Mouse (Mus musculus): ENCODE measurements around the gene Gm3633. TPM values are rescaled to one million over a fixed set of nuclear protein-coding genes. Genes with fewer than 3 reads are reported as not detected.
"Not testable (repeated sequence)": the region's sequence is repeated elsewhere in the genome, so short reads cannot be mapped to it uniquely, and the experiment has no call there.

The Gm3633 gene
- not detected in 2 replicates for polyA plus RNA-seq (2012; rRNA removed)
- not detected in 2 replicates for polyA plus RNA-seq (2014; fragmentation: Nextera tagmentation; extraction: Ambion mirVana)

GRCm38 (mm10) chr14:42641817-42642216 lies at the start of gene Gm3633:
Gene Gm3633, minus strand, starts transcription at chr14:42641917.
- H3K4me3 ChIP-seq (ENCODE audit: insufficient read depth in 1 of 2, low read depth in 2 of 2, low read length in 2 of 2); H3K27me3 ChIP-seq (ENCODE audit: control insufficient read depth, insufficient read depth, low read length); H3K4me2 ChIP-seq (ENCODE audit: low read depth); H3K9me3 ChIP-seq (ENCODE audit: control insufficient read depth, low read length); H3K27ac ChIP-seq; H3K4me1 ChIP-seq (replicated peaks; ENCODE audit: control insufficient read depth in 2 of 2, insufficient read depth in 2 of 2, low read length in 1 of 2); H3K36me3 ChIP-seq (replicated peaks; ENCODE audit: control insufficient read depth, insufficient read depth, low read depth); H3K9ac ChIP-seq (replicated peaks); ATAC-seq (ENCODE audit: insufficient read depth); DNase-seq (ENCODE audit: low read depth in 3 of 3, low spot score in 3 of 3): not testable (repeated sequence)
- no CpG with 5 or more reads among the region's 2 CpGs for WGBS (ENCODE audit: insufficient replicate concordance)

GRCm38 (mm10) chr14:42655638-42656037 lies 13.9 kb upstream of the Gm3633 start, which contains the start of gene Gm10378:
Gene Gm10378, plus strand, starts transcription at chr14:42655938.
- H3K9ac ChIP-seq (replicated peaks); H3K27me3 ChIP-seq (ENCODE audit: control insufficient read depth, insufficient read depth, low read length); DNase-seq (ENCODE audit: low read depth in 3 of 3, low spot score in 3 of 3); H3K27ac ChIP-seq; H3K4me2 ChIP-seq (ENCODE audit: low read depth); H3K4me3 ChIP-seq (ENCODE audit: insufficient read depth in 1 of 2, low read depth in 2 of 2, low read length in 2 of 2); H3K36me3 ChIP-seq (replicated peaks; ENCODE audit: control insufficient read depth, insufficient read depth, low read depth); ATAC-seq (ENCODE audit: insufficient read depth); H3K4me1 ChIP-seq (replicated peaks; ENCODE audit: control insufficient read depth in 2 of 2, insufficient read depth in 2 of 2, low read length in 1 of 2); H3K9me3 ChIP-seq (ENCODE audit: control insufficient read depth, low read length): not testable (repeated sequence)
- no CpG with 5 or more reads among the region's 1 CpGs for WGBS (ENCODE audit: insufficient replicate concordance)

DNA sequence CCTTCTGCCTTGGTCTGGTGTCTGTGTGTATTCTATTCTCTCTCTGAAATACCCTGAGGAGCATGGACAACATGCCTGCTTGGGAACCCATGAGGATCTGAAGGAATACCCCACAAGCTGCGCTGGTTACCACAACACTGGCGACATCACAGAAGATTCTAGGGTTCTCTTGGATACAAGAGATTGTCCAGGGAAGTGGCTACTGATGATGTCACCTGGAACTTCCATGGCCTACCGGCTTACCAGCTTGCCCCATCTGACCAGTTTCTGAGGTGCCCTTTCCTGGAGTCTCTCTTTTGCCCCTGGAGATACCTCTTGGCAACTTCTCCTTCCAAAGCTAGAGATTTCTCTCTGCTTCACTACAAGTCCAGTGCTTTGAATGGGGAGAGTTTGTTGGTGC lies 41.9 kb downstream of the Gm3633 start, which contains the start of gene Gm17124:
TSS of gene Gm17124 (minus strand) at position 101 of the 400 bp plus-strand sequence.
- no CpG with 5 or more reads among the region's 3 CpGs for WGBS (ENCODE audit: insufficient replicate concordance)
- H3K4me3 ChIP-seq (ENCODE audit: insufficient read depth in 1 of 2, low read depth in 2 of 2, low read length in 2 of 2); DNase-seq (ENCODE audit: low read depth in 3 of 3, low spot score in 3 of 3); H3K27ac ChIP-seq; ATAC-seq (ENCODE audit: insufficient read depth); H3K4me2 ChIP-seq (ENCODE audit: low read depth); H3K4me1 ChIP-seq (replicated peaks; ENCODE audit: control insufficient read depth in 2 of 2, insufficient read depth in 2 of 2, low read length in 1 of 2); H3K27me3 ChIP-seq (ENCODE audit: control insufficient read depth, insufficient read depth, low read length); H3K36me3 ChIP-seq (replicated peaks; ENCODE audit: control insufficient read depth, insufficient read depth, low read depth); H3K9me3 ChIP-seq (ENCODE audit: control insufficient read depth, low read length); H3K9ac ChIP-seq (replicated peaks): not testable (repeated sequence)

Small RNA genes lying within 50 kb of the gene (microRNA-seq; reads per million reads assigned to microRNA genes)
- gene Gm23620 (not detected), gene Gm25228 (not detected)

Other genes starting within 250 kb of the Gm3633 start
- not detected in 2 replicates for gene Gm8005, start 202.2 kb downstream of the Gm3633 start, polyA plus RNA-seq (2012; rRNA removed)
- gene Gm8005, start 202.2 kb downstream of the Gm3633 start, polyA plus RNA-seq (2014; fragmentation: Nextera tagmentation; extraction: Ambion mirVana), result not detected in 2 replicates
- gene Gm8011, start 178.0 kb downstream of the Gm3633 start, polyA plus RNA-seq (2012; rRNA removed), result not detected in 2 replicates
- not detected in 2 replicates for gene Gm8011, start 178.0 kb downstream of the Gm3633 start, polyA plus RNA-seq (2014; fragmentation: Nextera tagmentation; extraction: Ambion mirVana)
- gene Gm8020, start 139.6 kb downstream of the Gm3633 start, polyA plus RNA-seq (2012; rRNA removed), result not detected in 2 replicates
- gene Gm8020, start 139.6 kb downstream of the Gm3633 start, polyA plus RNA-seq (2014; fragmentation: Nextera tagmentation; extraction: Ambion mirVana), result not detected in 2 replicates
- not detected in 2 replicates for gene Gm8024, start 117.6 kb downstream of the Gm3633 start, polyA plus RNA-seq (2012; rRNA removed)
- gene Gm8024, start 117.6 kb downstream of the Gm3633 start, polyA plus RNA-seq (2014; fragmentation: Nextera tagmentation; extraction: Ambion mirVana), result not detected in 2 replicates
- gene Gm17124, start 42.0 kb downstream of the Gm3633 start, polyA plus RNA-seq (2012; rRNA removed), result not detected in 2 replicates
- gene Gm17124, start 42.0 kb downstream of the Gm3633 start, polyA plus RNA-seq (2014; fragmentation: Nextera tagmentation; extraction: Ambion mirVana), result not detected in 2 replicates
- not detected in 2 replicates for gene Gm10378, start 14.0 kb upstream of the Gm3633 start, polyA plus RNA-seq (2012; rRNA removed)
- gene Gm10378, start 14.0 kb upstream of the Gm3633 start, polyA plus RNA-seq (2014; fragmentation: Nextera tagmentation; extraction: Ambion mirVana), result not detected in 2 replicates
- gene Gm3015, start 126.9 kb upstream of the Gm3633 start, polyA plus RNA-seq (2012; rRNA removed), result not detected in 2 replicates
- not detected in 2 replicates for gene Gm3015, start 126.9 kb upstream of the Gm3633 start, polyA plus RNA-seq (2014; fragmentation: Nextera tagmentation; extraction: Ambion mirVana)
- gene Gm10377, start 156.1 kb upstream of the Gm3633 start, polyA plus RNA-seq (2012; rRNA removed), result not detected in 2 replicates
- not detected in 2 replicates for gene Gm10377, start 156.1 kb upstream of the Gm3633 start, polyA plus RNA-seq (2014; fragmentation: Nextera tagmentation; extraction: Ambion mirVana)
- gene Gm21977, start 211.6 kb upstream of the Gm3633 start, polyA plus RNA-seq (2012; rRNA removed), result not detected in 2 replicates
- gene Gm21977, start 211.6 kb upstream of the Gm3633 start, polyA plus RNA-seq (2014; fragmentation: Nextera tagmentation; extraction: Ambion mirVana), result not detected in 2 replicates

Data from liver, embryonic 14.5 days (tissue).